Comparison of ENCODE assay signal across 17 mouse cellular contexts in the genomic region with DNA sequence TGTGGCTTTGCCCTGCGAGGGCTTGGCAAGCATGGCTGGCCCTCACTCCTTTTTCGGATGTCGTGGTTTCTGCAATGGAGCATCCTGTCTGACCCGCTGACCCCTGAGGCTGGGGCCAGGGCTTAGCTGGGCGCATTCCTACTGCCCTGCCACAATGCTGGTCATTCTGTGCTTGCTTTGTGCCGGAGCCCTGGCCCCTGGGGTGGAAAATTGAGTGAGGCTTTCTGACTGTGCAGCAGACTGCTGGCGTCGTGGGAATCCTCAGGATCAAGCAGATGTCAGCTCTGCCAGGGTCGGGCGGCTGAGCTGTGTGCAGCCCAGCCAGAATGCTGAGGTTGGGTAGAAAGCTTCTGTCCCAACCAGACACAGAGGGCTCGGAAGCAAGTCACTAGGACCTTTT. TPM values are rescaled to one million over a fixed set of nuclear protein-coding genes. Genes with fewer than 3 reads are reported as not detected.
DNase-seq lines count a peak whose midpoint lies in the region; ATAC-seq lines count a peak whose summit lies in the region.
"Had no signal": no experiment of that assay in that cellular context is flagged by ENCODE, and none has a peak within 500 bp of the region (broad histone marks: within the 10 kb centered on the region; RNA-seq: fewer than 3 reads in every experiment).

No protein-coding gene starts in this region.

- intact Hi-C loops in gastrocnemius, postnatal 36 days (cut with DNase I): no loop called here

- no peak overlapping the region for H3K9ac ChIP-seq in embryonic facial prominence, embryonic 12.5 days
- H3K9ac ChIP-seq in neural tube, embryonic 11.5 days (ENCODE audit: low read length): peak overlapping the region; percentile 18; the same call in 1 of the 2 replicates
- H3K9ac ChIP-seq: heart, embryonic 13.5 days had no signal

- H3K36me3 ChIP-seq in embryonic facial prominence, embryonic 12.5 days: no peaks in the 10 kb centered on the region
- no peaks in the 10 kb centered on the region for H3K36me3 ChIP-seq in neural tube, embryonic 11.5 days (ENCODE audit: control insufficient read depth, insufficient read depth, low read length)
- H3K36me3 ChIP-seq: heart, embryonic 13.5 days had no signal

- H3K9me3 ChIP-seq in embryonic facial prominence, embryonic 12.5 days: no peaks in the 10 kb centered on the region
- no peaks in the 10 kb centered on the region for H3K9me3 ChIP-seq in neural tube, embryonic 11.5 days (ENCODE audit: control insufficient read depth, low read length)
- H3K9me3 ChIP-seq: heart, embryonic 13.5 days had no signal

- peak; percentile 21 for DNase-seq in gastrocnemius, postnatal 10 days
- DNase-seq in gastrocnemius, postnatal 36 days: no peak
- peak; percentile 29 for DNase-seq in 416B (ENCODE audit: low read depth)
- DNase-seq in neural tube, embryonic 11.5 days (ENCODE audit: low spot score): peak; percentile 46
- DNase-seq in thymus, postnatal 25 days: no peak
- DNase-seq in ovary, adult 18-20 months (ENCODE audit: low spot score): no peak
- DNase-seq: cerebellum, adult 9-11 months; lung, adult 2 months; right cerebral cortex, postnatal 14 days had no signal

- peak overlapping the region; percentile 31; the same call in 1 of the 2 replicates for H3K27ac ChIP-seq in embryonic facial prominence, embryonic 12.5 days
- peak overlapping the region; percentile 56; the same call in 1 of the 2 replicates for H3K27ac ChIP-seq in neural tube, embryonic 11.5 days (ENCODE audit: low read depth, low read length)
- H3K27ac ChIP-seq: heart, embryonic 13.5 days had no signal

- no peak overlapping the region for H3K4me2 ChIP-seq in embryonic facial prominence, embryonic 12.5 days (replicated peaks)
- no peak overlapping the region for H3K4me2 ChIP-seq in neural tube, embryonic 11.5 days (ENCODE audit: low read depth)
- H3K4me2 ChIP-seq: heart, embryonic 13.5 days had no signal

- H3K4me3 ChIP-seq in embryonic facial prominence, embryonic 12.5 days: no peak overlapping the region
- H3K4me3 ChIP-seq in neural tube, embryonic 11.5 days (ENCODE audit: low read depth, low read length): no peak overlapping the region
- H3K4me3 ChIP-seq: heart, embryonic 13.5 days had no signal

- H3K27me3 ChIP-seq in embryonic facial prominence, embryonic 12.5 days: no peaks in the 10 kb centered on the region
- no peaks in the 10 kb centered on the region for H3K27me3 ChIP-seq in neural tube, embryonic 11.5 days (ENCODE audit: control insufficient read depth, insufficient read depth, low read length)
- H3K27me3 ChIP-seq: heart, embryonic 13.5 days had no signal

- no peak for ATAC-seq in embryonic facial prominence, embryonic 12.5 days (ENCODE audit: insufficient number of reproducible peaks, insufficient read depth, low FRiP score, low TSS enrichment)
- ATAC-seq in neural tube, embryonic 11.5 days (ENCODE audit: insufficient read depth, low FRiP score, low TSS enrichment): peak; percentile 65; the same call in 1 of the 2 replicates
- ATAC-seq in megakaryocyte, adult 5-6 weeks (ENCODE audit: poor library complexity, severe bottlenecking): no peak
- ATAC-seq: CD4-positive, CD25-positive, alpha-beta regulatory T cell, adult 4 months had no signal

- H3K4me1 ChIP-seq in embryonic facial prominence, embryonic 12.5 days: no peaks in the 10 kb centered on the region
- peaks cover 8% of the 10 kb centered on the region for H3K4me1 ChIP-seq in neural tube, embryonic 11.5 days (ENCODE audit: control insufficient read depth, insufficient read depth, low read length)
- H3K4me1 ChIP-seq: heart, embryonic 13.5 days had no signal

- 16% methylated on average over 11 of the region's 11 CpGs for WGBS in embryonic facial prominence, embryonic 12.5 days
- WGBS in neural tube, embryonic 11.5 days: 15% methylated on average over 11 of the region's 11 CpGs

RNA-seq across cellular contexts. Expression of gene Cryaa, which starts 7.4 kb away (rescaled TPM):
- not detected for total RNA-seq in gastrocnemius, postnatal 10 days (2021)
- not detected for total RNA-seq in gastrocnemius, postnatal 36 days (2021)
- 112 and 283 TPM in 2 replicates for polyA plus RNA-seq in embryonic facial prominence, embryonic 12.5 days (2016; fragmentation: Nextera tagmentation; extraction: Ambion mirVana)
- polyA plus RNA-seq in neural tube, embryonic 11.5 days (2014; fragmentation: Nextera tagmentation; extraction: Ambion mirVana): not detected in 2 replicates
- total RNA-seq in megakaryocyte, adult 5-6 weeks (2015): not detected in 2 replicates
- not detected in 2 replicates for total RNA-seq in megakaryocyte, adult 5-6 weeks (2017)
- total RNA-seq: gastrocnemius, adult 8-10 months; left cerebral cortex, postnatal 36 days; megakaryocyte progenitor cell, adult 5-6 weeks had no signal
- polyA plus RNA-seq: CD4-positive, CD25-positive, alpha-beta regulatory T cell, adult 4 months; heart, embryonic 13.5 days; kidney, embryonic 16.5 days had no signal

RNA-seq across cellular contexts. Expression of gene U2af1, which starts 11.5 kb away (rescaled TPM):
- 100 to 1,000 TPM; 114 to 120 TPM for total RNA-seq in gastrocnemius, postnatal 10 days (2021)
- 10 to 100 TPM; 56.8 to 65.7 TPM for total RNA-seq in gastrocnemius, postnatal 36 days (2021)
- 378 and 390 TPM in 2 replicates for polyA plus RNA-seq in embryonic facial prominence, embryonic 12.5 days (2016; fragmentation: Nextera tagmentation; extraction: Ambion mirVana)
- 196 and 205 TPM in 2 replicates for polyA plus RNA-seq in neural tube, embryonic 11.5 days (2014; fragmentation: Nextera tagmentation; extraction: Ambion mirVana)
- total RNA-seq in megakaryocyte, adult 5-6 weeks (2015): 36.2 and 37.7 TPM in 2 replicates
- 119 and 145 TPM in 2 replicates for total RNA-seq in megakaryocyte, adult 5-6 weeks (2017)

RNA-seq across cellular contexts. Expression of gene Cbs, which starts 33.1 kb away (rescaled TPM):
- total RNA-seq in gastrocnemius, postnatal 10 days (2021): 1 to 10 TPM in 1 of 2 experiments, under 1 TPM in 1; 0.35 to 1.3 TPM
- under 1 TPM; 0.32 to 0.77 TPM for total RNA-seq in gastrocnemius, postnatal 36 days (2021)
- polyA plus RNA-seq in embryonic facial prominence, embryonic 12.5 days (2016; fragmentation: Nextera tagmentation; extraction: Ambion mirVana): 2.0 and 2.1 TPM in 2 replicates
- polyA plus RNA-seq in neural tube, embryonic 11.5 days (2014; fragmentation: Nextera tagmentation; extraction: Ambion mirVana): 1.3 and 2.4 TPM in 2 replicates
- total RNA-seq in megakaryocyte, adult 5-6 weeks (2015): not detected in 2 replicates
- not detected in 2 replicates for total RNA-seq in megakaryocyte, adult 5-6 weeks (2017)
- total RNA-seq: megakaryocyte progenitor cell, adult 5-6 weeks had no signal

Comparison
In these comparisons a context has a peak if more than half of its experiments do, and no peak if none do; other contexts are left out.
1. DNase-seq: peak in gastrocnemius, postnatal 10 days (single experiment), 416B (single experiment) and neural tube, embryonic 11.5 days (single experiment); none in gastrocnemius, postnatal 36 days (0 of 2), thymus, postnatal 25 days (single experiment) and ovary, adult 18-20 months (single experiment).